Mouse (Mus musculus) megakaryocyte, embryonic 14.5 days (primary cell): ENCODE results near the gene Wdr66. TPM values are rescaled to one million over a fixed set of nuclear protein-coding genes. Genes with fewer than 3 reads are reported as not detected.

Experiments used
- H3K27me3 ChIP-seq: replicated peaks from 2 replicates; pipeline ENCODE3; 2012; ENCODE audit warnings: inconsistent platforms
- H3K36me3 ChIP-seq: replicated peaks from 2 replicates; pipeline ENCODE3; 2012; ENCODE audit warnings: low read length, inconsistent platforms, mixed read lengths
- H3K4me1 ChIP-seq: 2 replicates; pipeline ENCODE4 v1.6.1; 2012; ENCODE audit warnings: inconsistent platforms
- H3K4me3 ChIP-seq: replicated peaks from 2 replicates; pipeline ENCODE3; 2012; ENCODE audit warnings: moderate library complexity, mild to moderate bottlenecking, inconsistent platforms
- H3K9me3 ChIP-seq: 2 replicates; pipeline ENCODE4 v1.6.1; 2012; ENCODE audit warnings: inconsistent platforms
- FLI1 ChIP-seq: IDR thresholded peaks from 2 replicates; pipeline ENCODE4 v1.6.1; 2012; ENCODE audit warnings: low read length, inconsistent platforms, mixed read lengths
- GATA1 ChIP-seq: IDR thresholded peaks from 3 replicates; pipeline ENCODE4 v1.6.1; 2012; ENCODE audit warnings: mixed read lengths, low read length, inconsistent platforms, borderline replicate concordance
- polyA plus RNA-seq: library from polyadenylated mRNA; stranded (reverse); fragments of >175 nt; gene quantifications from 2 replicates; pipeline ENCODE4 v1.2.3, GENCODE M21; 2012; ENCODE audit warnings: low replicate concordance; ENCODE audit not compliant: insufficient read depth

The Wdr66 gene
- polyA plus RNA-seq, 1 experiment = 0.08 TPM

- H3K4me1 ChIP-seq = no peaks in the 10 kb centered on the region
- H3K9me3 ChIP-seq = peaks cover 20% of the 10 kb centered on the region
- H3K4me3 ChIP-seq = no peak overlapping the region
- peaks cover 47% of the 10 kb centered on the region for H3K27me3 ChIP-seq
- TF ChIP-seq FLI1 (no peak), GATA1 (no peak)
- no peaks in the 10 kb centered on the region for H3K36me3 ChIP-seq
Observed at GRCm38 (mm10) chr5:123288079-123288478, 36.2 kb downstream of the Wdr66 start.

GRCm38 (mm10) chr5:123294653-123295052, 42.8 kb downstream of the Wdr66 start:
- Histone ChIP-seq H3K27me3 (peaks cover 60% of the 10 kb centered on the region), H3K36me3 (no peaks in the 10 kb centered on the region), H3K4me1 (peaks cover 7% of the 10 kb centered on the region; the same call in 1 of the 2 replicates), H3K9me3 (peaks cover 6% of the 10 kb centered on the region), H3K4me3 (no peak overlapping the region)
- TF ChIP-seq FLI1 (no peak), GATA1 (no peak)

- peaks cover 7% of the 10 kb centered on the region; the same call in 1 of the 2 replicates for H3K4me1 ChIP-seq
- H3K36me3 ChIP-seq = no peaks in the 10 kb centered on the region
- no peak for TF ChIP-seq GATA1
- no peak for TF ChIP-seq FLI1
- H3K27me3 ChIP-seq = peaks cover 60% of the 10 kb centered on the region
- H3K4me3 ChIP-seq = peak overlapping the region; percentile 28
- H3K9me3 ChIP-seq = peaks cover 6% of the 10 kb centered on the region
Observed at GRCm38 (mm10) chr5:123296224-123296806, 44.4 kb downstream of the Wdr66 start.

GRCm38 (mm10) chr5:123296972-123297754, 45.3 kb downstream of the Wdr66 start:
- TF ChIP-seq GATA1 (no peak), FLI1 (no peak)
- H3K36me3 ChIP-seq = no peaks in the 10 kb centered on the region
- H3K27me3 ChIP-seq = peaks cover 59% of the 10 kb centered on the region
- peaks cover 6% of the 10 kb centered on the region for H3K9me3 ChIP-seq
- H3K4me1 ChIP-seq = peaks cover 7% of the 10 kb centered on the region; the same call in 1 of the 2 replicates
- H3K4me3 ChIP-seq = no peak overlapping the region

GRCm38 (mm10) chr5:123297830-123298229, 45.9 kb downstream of the Wdr66 start:
- Histone ChIP-seq H3K36me3 (no peaks in the 10 kb centered on the region), H3K4me3 (no peak overlapping the region)
- TF ChIP-seq GATA1 (no peak), FLI1 (no peak)

GRCm38 (mm10) chr5:123298526-123298925, 46.6 kb downstream of the Wdr66 start:
- H3K4me1 ChIP-seq = peaks cover 7% of the 10 kb centered on the region; the same call in 1 of the 2 replicates
- TF ChIP-seq GATA1 = no peak
- TF ChIP-seq FLI1 = no peak
- peaks cover 6% of the 10 kb centered on the region for H3K9me3 ChIP-seq
- no peak overlapping the region for H3K4me3 ChIP-seq
- no peaks in the 10 kb centered on the region for H3K36me3 ChIP-seq
- H3K27me3 ChIP-seq = peaks cover 60% of the 10 kb centered on the region

More at GRCm38 (mm10) chr5:123297830-123298229, 45.9 kb downstream of the Wdr66 start:
- Histone ChIP-seq H3K4me1 (peaks cover 7% of the 10 kb centered on the region; the same call in 1 of the 2 replicates), H3K27me3 (peaks cover 60% of the 10 kb centered on the region), H3K9me3 (peaks cover 6% of the 10 kb centered on the region)

GRCm38 (mm10) chr5:123300496-123301034, 48.7 kb downstream of the Wdr66 start:
- Histone ChIP-seq H3K4me1 (peaks cover 7% of the 10 kb centered on the region; the same call in 1 of the 2 replicates), H3K27me3 (peaks cover 49% of the 10 kb centered on the region), H3K4me3 (no peak overlapping the region), H3K9me3 (peaks cover 9% of the 10 kb centered on the region), H3K36me3 (no peaks in the 10 kb centered on the region)
- TF ChIP-seq GATA1 (no peak), FLI1 (no peak)

GRCm38 (mm10) chr5:123301780-123302521, 50.0 kb downstream of the Wdr66 start:
- Histone ChIP-seq H3K4me1 (peaks cover 3% of the 10 kb centered on the region; the same call in 1 of the 2 replicates), H3K27me3 (peaks cover 39% of the 10 kb centered on the region), H3K36me3 (no peaks in the 10 kb centered on the region), H3K4me3 (no peak overlapping the region), H3K9me3 (peaks cover 10% of the 10 kb centered on the region)
- no peak for TF ChIP-seq FLI1
- TF ChIP-seq GATA1 = no peak

GRCm38 (mm10) chr5:123307630-123308282, 55.9 kb downstream of the Wdr66 start:
- H3K9me3 ChIP-seq = peaks cover 7% of the 10 kb centered on the region; the same call in 1 of the 2 replicates
- no peaks in the 10 kb centered on the region for H3K36me3 ChIP-seq
- peaks cover 27% of the 10 kb centered on the region for H3K27me3 ChIP-seq
- TF ChIP-seq GATA1 (no peak), FLI1 (no peak)
- no peak overlapping the region for H3K4me3 ChIP-seq
- H3K4me1 ChIP-seq = no peaks in the 10 kb centered on the region; the same call in 1 of the 2 replicates
